Mouse (Mus musculus) thymus, adult 2 months (tissue): Measurements from ENCODE around the gene Wdr26.

ENCODE experiments used
- CTCF ChIP-seq: fragments of 200-500 bp; IDR thresholded peaks from 2 replicates; pipeline ENCODE4 v1.5.1; 2012; ENCODE audit warnings: mild to moderate bottlenecking, control low read depth, low read length, moderate library complexity, borderline replicate concordance; ENCODE audit not compliant: control insufficient read depth, poor library complexity, insufficient read depth; ENCODE audit errors: extremely low read depth
- POLR2A ChIP-seq: fragments of 200-500 bp; IDR thresholded peaks from 2 replicates; pipeline ENCODE4 v1.6.1; 2012; ENCODE audit warnings: mild to moderate bottlenecking, low read length, control low read depth, moderate library complexity; ENCODE audit not compliant: control insufficient read depth, poor library complexity, insufficient read depth; ENCODE audit errors: extremely low read depth

- TF ChIP-seq POLR2A (no peak), CTCF (no peak)
These were observed 39.2 kb upstream of the Wdr26 start for GRCm38 (mm10) chr1:181250961-181251360.
